Mouse (Mus musculus) bone marrow macrophage, adult 2 months (primary cell): ENCODE measurements around the gene Sec1.

Experiments
- CTCF ChIP-seq: IDR thresholded peaks from 2 replicates; pipeline ENCODE4 v1.5.1; 2012; ENCODE audit warnings: low read depth, mild to moderate bottlenecking, low read length, moderate library complexity
- POLR2A ChIP-seq: IDR thresholded peaks from 2 replicates; pipeline ENCODE4 v1.6.1; 2012; ENCODE audit warnings: mild to moderate bottlenecking, low read depth, low read length, borderline replicate concordance

DNA sequence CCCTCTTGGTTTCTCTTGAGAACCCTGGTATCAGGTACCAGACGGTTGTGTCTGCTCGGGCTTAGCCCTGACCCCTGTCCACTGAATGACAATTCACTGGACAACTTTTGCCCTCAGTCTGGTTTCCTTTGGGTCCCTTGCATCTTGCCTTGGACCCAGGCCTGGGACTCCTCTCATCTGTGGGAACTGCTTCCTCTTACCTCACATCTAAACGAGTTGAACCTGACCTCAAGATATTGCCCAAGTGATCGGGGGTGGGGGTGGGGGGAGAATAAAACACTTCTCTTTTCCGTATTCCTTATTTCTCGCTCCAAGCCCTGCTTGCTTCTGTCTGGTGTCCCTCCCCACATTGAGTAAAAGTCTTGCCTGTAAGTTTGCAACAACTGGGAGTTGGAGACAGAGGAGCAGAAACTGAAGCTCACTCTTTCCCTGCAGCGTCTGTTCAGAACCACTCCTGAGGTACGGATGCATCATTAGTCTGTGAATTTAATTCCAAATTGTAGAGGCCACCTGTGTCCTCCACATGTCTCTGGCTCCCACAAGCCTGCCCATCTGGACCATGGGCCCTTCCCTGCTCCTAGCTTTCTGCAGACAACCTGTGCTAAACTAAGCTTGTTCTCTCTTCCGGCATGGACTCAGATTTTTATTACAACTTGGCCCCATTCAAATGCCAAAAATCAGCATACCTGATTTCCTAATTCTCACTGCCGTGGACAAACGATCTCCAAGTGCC is 33.3 kb downstream of the Sec1 start:
- no peak for TF ChIP-seq CTCF
- no peak for TF ChIP-seq POLR2A
